Mouse (Mus musculus) megakaryocyte, embryonic 14.5 days (primary cell): Measurements from ENCODE around the gene Cit. TPM values are rescaled to one million over a fixed set of nuclear protein-coding genes. Genes with fewer than 3 reads are reported as not detected.

ENCODE experiments used
- H3K27me3 ChIP-seq: replicated peaks from 2 replicates; pipeline ENCODE3; 2012; ENCODE audit warnings: inconsistent platforms
- H3K36me3 ChIP-seq: replicated peaks from 2 replicates; pipeline ENCODE3; 2012; ENCODE audit warnings: low read length, inconsistent platforms, mixed read lengths
- H3K4me1 ChIP-seq: 2 replicates; pipeline ENCODE4 v1.6.1; 2012; ENCODE audit warnings: inconsistent platforms
- H3K4me3 ChIP-seq: replicated peaks from 2 replicates; pipeline ENCODE3; 2012; ENCODE audit warnings: moderate library complexity, mild to moderate bottlenecking, inconsistent platforms
- H3K9me3 ChIP-seq: 2 replicates; pipeline ENCODE4 v1.6.1; 2012; ENCODE audit warnings: inconsistent platforms
- FLI1 ChIP-seq: IDR thresholded peaks from 2 replicates; pipeline ENCODE4 v1.6.1; 2012; ENCODE audit warnings: low read length, inconsistent platforms, mixed read lengths
- GATA1 ChIP-seq: IDR thresholded peaks from 3 replicates; pipeline ENCODE4 v1.6.1; 2012; ENCODE audit warnings: mixed read lengths, low read length, inconsistent platforms, borderline replicate concordance
- polyA plus RNA-seq: library from polyadenylated mRNA; stranded (reverse); fragments of >175 nt; gene quantifications from 2 replicates; pipeline ENCODE4 v1.2.3, GENCODE M21; 2012; ENCODE audit warnings: low replicate concordance; ENCODE audit not compliant: insufficient read depth

Cit gene
- polyA plus RNA-seq, 1 experiment, result 6.7 TPM

GRCm38 (mm10) chr5:115835291-115835690 is 9.8 kb upstream of the Cit start:
- no peak overlapping the region for H3K4me3 ChIP-seq
- H3K36me3 ChIP-seq, result no peaks in the 10 kb centered on the region
- H3K4me1 ChIP-seq, result peaks cover 6% of the 10 kb centered on the region
- H3K9me3 ChIP-seq, result peaks cover 23% of the 10 kb centered on the region
- H3K27me3 ChIP-seq, result no peaks in the 10 kb centered on the region
- TF ChIP-seq FLI1 (no peak), GATA1 (no peak)

GRCm38 (mm10) chr5:115838059-115838458 is 7.0 kb upstream of the Cit start:
- TF ChIP-seq FLI1 (no peak), GATA1 (no peak)
- no peaks in the 10 kb centered on the region for H3K36me3 ChIP-seq
- peaks cover 21% of the 10 kb centered on the region for H3K9me3 ChIP-seq
- no peak overlapping the region for H3K4me3 ChIP-seq
- H3K27me3 ChIP-seq, result no peaks in the 10 kb centered on the region
- H3K4me1 ChIP-seq, result peaks cover 12% of the 10 kb centered on the region

DNA sequence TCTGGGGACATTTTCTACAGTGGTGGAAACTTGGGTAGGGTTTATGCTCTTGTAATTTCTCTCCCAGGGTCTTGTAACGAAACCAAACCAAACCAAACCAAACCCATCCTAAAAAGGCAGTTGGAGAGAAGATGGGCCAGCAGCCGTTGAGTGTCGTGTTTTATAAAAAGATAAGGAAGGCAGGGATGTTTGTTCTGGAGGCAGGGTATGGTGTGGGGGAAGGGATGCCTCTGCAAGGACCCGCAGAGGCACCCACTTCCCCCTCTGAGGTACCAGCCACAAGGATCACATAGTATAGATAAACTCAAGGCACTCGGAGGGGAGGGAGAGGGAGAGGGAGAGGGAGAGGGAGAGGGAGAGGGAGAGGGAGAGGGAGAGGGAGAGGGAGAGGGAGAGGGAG is 4.6 kb upstream of the Cit start:
- TF ChIP-seq FLI1 (no peak), GATA1 (no peak)

GRCm38 (mm10) chr5:115840946-115841775 is 3.9 kb upstream of the Cit start:
- Histone ChIP-seq H3K27me3 (no peaks in the 10 kb centered on the region), H3K4me1 (peaks cover 30% of the 10 kb centered on the region), H3K4me3 (peak overlapping the region; percentile 50), H3K9me3 (peaks cover 10% of the 10 kb centered on the region; the same call in 1 of the 2 replicates), H3K36me3 (no peaks in the 10 kb centered on the region)
- no peak for TF ChIP-seq FLI1
- no peak for TF ChIP-seq GATA1

More for the DNA sequence above, 4.6 kb upstream of the Cit start:
- H3K36me3 ChIP-seq, result no peaks in the 10 kb centered on the region
- peaks cover 26% of the 10 kb centered on the region for H3K4me1 ChIP-seq
- H3K27me3 ChIP-seq, result no peaks in the 10 kb centered on the region
- no peak overlapping the region for H3K4me3 ChIP-seq
- H3K9me3 ChIP-seq, result peaks cover 10% of the 10 kb centered on the region; the same call in 1 of the 2 replicates

GRCm38 (mm10) chr5:115844368-115844765 is 711 bp upstream of the Cit start:
- TF ChIP-seq FLI1, result no peak
- no peak for TF ChIP-seq GATA1
- peaks cover 37% of the 10 kb centered on the region for H3K4me1 ChIP-seq
- H3K4me3 ChIP-seq, result peak overlapping the region; percentile 95
- no peaks in the 10 kb centered on the region for H3K27me3 ChIP-seq
- peaks cover 10% of the 10 kb centered on the region; the same call in 1 of the 2 replicates for H3K9me3 ChIP-seq
- peaks cover 26% of the 10 kb centered on the region for H3K36me3 ChIP-seq

GRCm38 (mm10) chr5:115845635-115846174 is 627 bp downstream of the Cit start:
- TF ChIP-seq GATA1 (no peak), FLI1 (no peak)
- Histone ChIP-seq H3K4me3 (peak overlapping the region; percentile 95), H3K36me3 (peaks cover 39% of the 10 kb centered on the region)

GRCm38 (mm10) chr5:115847166-115847565 is 2.1 kb downstream of the Cit start:
- peaks cover 35% of the 10 kb centered on the region for H3K4me1 ChIP-seq
- TF ChIP-seq FLI1 (no peak), GATA1 (no peak)
- H3K4me3 ChIP-seq, result no peak overlapping the region
- no peaks in the 10 kb centered on the region for H3K27me3 ChIP-seq
- H3K9me3 ChIP-seq, result no peaks in the 10 kb centered on the region
- H3K36me3 ChIP-seq, result peaks cover 54% of the 10 kb centered on the region

More at GRCm38 (mm10) chr5:115845635-115846174, 627 bp downstream of the Cit start:
- H3K4me1 ChIP-seq, result peaks cover 34% of the 10 kb centered on the region
- H3K9me3 ChIP-seq, result peaks cover 10% of the 10 kb centered on the region; the same call in 1 of the 2 replicates
- no peaks in the 10 kb centered on the region for H3K27me3 ChIP-seq

DNA sequence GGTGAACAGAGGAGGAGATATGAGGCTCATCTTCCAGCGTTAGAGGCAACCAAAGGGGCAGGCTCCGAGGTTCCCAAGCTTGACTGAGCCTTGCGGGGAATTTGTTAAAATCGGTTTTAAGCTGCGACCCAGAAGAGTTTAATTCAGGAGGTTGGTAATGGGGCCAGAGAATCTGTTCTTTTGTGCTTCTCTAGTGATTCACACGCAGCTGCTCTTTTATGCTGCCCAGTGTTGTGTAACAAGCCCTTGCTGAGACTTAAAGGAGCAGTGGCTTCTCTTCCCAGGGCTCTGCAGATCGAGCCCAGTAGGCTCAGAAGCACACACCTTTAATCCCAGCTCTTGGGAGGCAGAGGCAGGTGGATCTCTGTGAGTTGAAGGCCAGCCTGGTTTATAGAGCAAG is 3.4 kb downstream of the Cit start:
- H3K4me1 ChIP-seq, result peaks cover 37% of the 10 kb centered on the region
- no peak for TF ChIP-seq GATA1
- H3K4me3 ChIP-seq, result no peak overlapping the region
- no peaks in the 10 kb centered on the region for H3K27me3 ChIP-seq
- H3K9me3 ChIP-seq, result no peaks in the 10 kb centered on the region
- H3K36me3 ChIP-seq, result peaks cover 66% of the 10 kb centered on the region

DNA sequence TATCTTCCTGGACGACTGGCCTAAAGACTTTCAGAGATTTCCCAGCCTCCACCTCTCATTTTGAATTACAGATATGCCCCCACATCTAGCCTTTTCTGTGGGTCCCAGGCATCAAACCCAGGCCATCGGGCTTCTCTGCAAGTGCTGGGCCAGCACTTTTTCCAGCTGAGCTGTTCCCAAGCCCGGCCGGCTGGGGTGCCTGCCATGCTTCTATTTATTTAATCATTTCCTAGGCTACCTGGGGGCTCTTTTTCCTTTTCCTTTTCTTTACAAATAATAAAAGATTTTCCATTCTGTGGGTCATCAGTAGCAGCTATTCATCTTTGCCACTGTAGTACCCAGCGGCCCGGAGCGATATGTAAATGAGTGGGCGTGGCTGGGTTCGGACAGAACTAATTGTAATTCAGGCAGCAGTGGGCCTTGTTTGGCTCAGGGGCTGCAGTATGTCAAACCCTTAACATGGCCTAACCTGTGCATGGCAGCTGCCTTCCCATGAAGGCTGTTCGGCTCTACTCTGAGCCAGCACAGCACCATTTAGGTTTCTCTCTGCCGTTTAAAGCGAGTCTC is 4.3 kb downstream of the Cit start:
- Histone ChIP-seq H3K36me3 (peaks cover 75% of the 10 kb centered on the region), H3K4me1 (peaks cover 41% of the 10 kb centered on the region), H3K4me3 (no peak overlapping the region), H3K9me3 (no peaks in the 10 kb centered on the region), H3K27me3 (no peaks in the 10 kb centered on the region)
- TF ChIP-seq FLI1 (no peak), GATA1 (no peak)
